Mouse (Mus musculus) right cerebral cortex, postnatal 36 days (tissue): ENCODE data around the gene Itsn1.

Experiments
- DNase-seq, 2 experiments: peaks; one replicate each; pipeline ENCODE4 v3.0.0; 2022; ENCODE audit warnings: low spot score in 2 of 2, mixed read lengths in 1 of 2

Itsn1 gene

GRCm38 (mm10) chr16:91768586-91768985 is 39.5 kb downstream of the Itsn1 start:
- no peak for DNase-seq

GRCm38 (mm10) chr16:91769911-91770310 is 40.8 kb downstream of the Itsn1 start:
- DNase-seq, result no peak

- DNase-seq, result no peak
These were observed 41.6 kb downstream of the Itsn1 start for GRCm38 (mm10) chr16:91770662-91771061.

- DNase-seq, result no peak
These were observed 42.3 kb downstream of the Itsn1 start for GRCm38 (mm10) chr16:91771334-91771733.

- no peak for DNase-seq
These were observed 43.5 kb downstream of the Itsn1 start for GRCm38 (mm10) chr16:91772586-91772985.

- no peak for DNase-seq
These were observed 50.5 kb downstream of the Itsn1 start for GRCm38 (mm10) chr16:91779576-91779975.

GRCm38 (mm10) chr16:91780151-91780550 is 51.1 kb downstream of the Itsn1 start:
- no peak for DNase-seq

GRCm38 (mm10) chr16:91780826-91781225 is 51.7 kb downstream of the Itsn1 start:
- no peak for DNase-seq

GRCm38 (mm10) chr16:91783191-91783590 is 54.1 kb downstream of the Itsn1 start:
- no peak for DNase-seq

- DNase-seq, result no peak
These were observed 55.2 kb downstream of the Itsn1 start for GRCm38 (mm10) chr16:91784298-91784697.

- DNase-seq, result no peak
These were observed 57.3 kb downstream of the Itsn1 start for GRCm38 (mm10) chr16:91786425-91786824.

GRCm38 (mm10) chr16:91789728-91790127 is 60.6 kb downstream of the Itsn1 start:
- DNase-seq, result no peak

- DNase-seq, result no peak
These were observed 63.6 kb downstream of the Itsn1 start for GRCm38 (mm10) chr16:91792477-91793196.

- DNase-seq, result no peak
These were observed 64.6 kb downstream of the Itsn1 start for GRCm38 (mm10) chr16:91793507-91794278.

GRCm38 (mm10) chr16:91794306-91794705 is 65.2 kb downstream of the Itsn1 start:
- no peak for DNase-seq

- no peak for DNase-seq
These were observed 66.0 kb downstream of the Itsn1 start for GRCm38 (mm10) chr16:91795044-91795443.

GRCm38 (mm10) chr16:91795606-91796005 is 66.5 kb downstream of the Itsn1 start:
- DNase-seq, result no peak

GRCm38 (mm10) chr16:91801426-91801825 is 72.3 kb downstream of the Itsn1 start:
- no peak for DNase-seq

GRCm38 (mm10) chr16:91802461-91803062 is 73.5 kb downstream of the Itsn1 start:
- no peak for DNase-seq

- no peak for DNase-seq
These were observed 75.3 kb downstream of the Itsn1 start for GRCm38 (mm10) chr16:91804418-91804817.

- no peak for DNase-seq
These were observed 75.8 kb downstream of the Itsn1 start for GRCm38 (mm10) chr16:91804831-91805230.

- DNase-seq, result no peak
These were observed 81.2 kb downstream of the Itsn1 start for GRCm38 (mm10) chr16:91810235-91810634.

GRCm38 (mm10) chr16:91811339-91811738 is 82.3 kb downstream of the Itsn1 start:
- DNase-seq, result no peak
